In genomic region chr8:70538633-70539076, GRCm38 (mm10) we compare ENCODE assay signal across 8 mouse cellular contexts. TPM values are rescaled to one million over a fixed set of nuclear protein-coding genes. Genes with fewer than 3 reads are reported as not detected.
DNase-seq lines count a peak whose midpoint lies in the region; ATAC-seq and TF ChIP-seq lines count a peak whose summit lies in the region.

No protein-coding gene starts in this region.

- H3K4me3 ChIP-seq in bone marrow, adult 2 months (replicated peaks; ENCODE audit: control insufficient read depth, low read depth, low read length) = peak overlapping the region; percentile 70
- peak overlapping the region; percentile 91 for H3K4me3 ChIP-seq in embryonic facial prominence, embryonic 15.5 days (replicated peaks)

- peak; percentile 84 for ATAC-seq in embryonic facial prominence, embryonic 15.5 days (ENCODE audit: insufficient number of reproducible peaks, low FRiP score, low TSS enrichment, low read depth)
- ATAC-seq in monocyte, adult 5-6 weeks (replicated peaks; ENCODE audit: insufficient number of reproducible peaks, low FRiP score, low TSS enrichment, poor library complexity, severe bottlenecking) = peak; percentile 70

- peaks cover 7% of the 10 kb centered on the region for H3K4me1 ChIP-seq in bone marrow, adult 2 months (ENCODE audit: control insufficient read depth, insufficient read depth, low read length)
- peaks cover 28% of the 10 kb centered on the region for H3K4me1 ChIP-seq in embryonic facial prominence, embryonic 15.5 days

- peak overlapping the region; percentile 80 for H3K4me2 ChIP-seq in embryonic facial prominence, embryonic 15.5 days (replicated peaks)

- H3K9me3 ChIP-seq in embryonic facial prominence, embryonic 15.5 days (replicated peaks) = no peaks in the 10 kb centered on the region

- under 1% methylated on average over 32 of the region's 32 CpGs for WGBS in bone marrow, adult 2 months
- under 1% methylated on average over 32 of the region's 32 CpGs for WGBS in embryonic facial prominence, embryonic 15.5 days

- DNase-seq in 416B (ENCODE audit: low read depth) (peak; percentile 99), liver (peak; percentile 100)
- peak; percentile 99 for DNase-seq in heart, adult 8-10 months (ENCODE audit: low spot score)
- DNase-seq in kidney, adult 9 months = peak; percentile 100
- DNase-seq in spleen, postnatal 4 days (ENCODE audit: low spot score in 2 of 2) = peak; percentile 100

- H3K27ac ChIP-seq in bone marrow, adult 2 months (ENCODE audit: control insufficient read depth, insufficient read depth, low read depth, low read length, poor library complexity) = peak overlapping the region; percentile 85
- H3K27ac ChIP-seq in embryonic facial prominence, embryonic 15.5 days (replicated peaks) = peak overlapping the region; percentile 98

- no peak for TF ChIP-seq CTCF in bone marrow, adult 2 months (IDR thresholded peaks at IDR 0.05; ENCODE audit: control insufficient read depth, insufficient read depth, low read length)

- TF ChIP-seq POLR2A in bone marrow, adult 2 months (IDR thresholded peaks at IDR 0.05; ENCODE audit: borderline replicate concordance, control insufficient read depth, low read depth, low read length) = no peak

- H3K9ac ChIP-seq in embryonic facial prominence, embryonic 15.5 days = peak overlapping the region; percentile 31

- peaks cover 38% of the 10 kb centered on the region for H3K36me3 ChIP-seq in embryonic facial prominence, embryonic 15.5 days

- no peaks in the 10 kb centered on the region for H3K27me3 ChIP-seq in embryonic facial prominence, embryonic 15.5 days

RNA-seq across cellular contexts. Expression of gene Ell, which starts 0.6 kb away (rescaled TPM):
- polyA plus RNA-seq in bone marrow, adult 2 months (2011; ENCODE audit: insufficient read depth, insufficient read length, low replicate concordance, missing spikeins) = 11.9 and 17.8 TPM in 2 replicates
- 19.6 and 22.7 TPM in 2 replicates for polyA plus RNA-seq in embryonic facial prominence, embryonic 15.5 days (2015; fragmentation: Nextera tagmentation; extraction: Ambion mirVana)
- 10 to 100 TPM in 3 of 4 experiments, 1 to 10 TPM in 1; 9.3 to 12.4 (median 10.6) TPM for total RNA-seq in heart, adult 8-10 months (2022)
- total RNA-seq in monocyte, adult 5-6 weeks (2017) = 13.9 to 16.9 TPM (median 15.1 TPM) in 3 replicates

RNA-seq across cellular contexts. Expression of gene Kxd1, which starts 10.9 kb away (rescaled TPM):
- 29.0 and 41.3 TPM in 2 replicates for polyA plus RNA-seq in bone marrow, adult 2 months (2011; ENCODE audit: insufficient read depth, insufficient read length, low replicate concordance, missing spikeins)
- polyA plus RNA-seq in embryonic facial prominence, embryonic 15.5 days (2015; fragmentation: Nextera tagmentation; extraction: Ambion mirVana) = 57.7 and 59.1 TPM in 2 replicates
- total RNA-seq in heart, adult 8-10 months (2022) = 100 to 1,000 TPM in 3 of 4 experiments, 10 to 100 TPM in 1; 97.9 to 114 (median 103) TPM
- total RNA-seq in monocyte, adult 5-6 weeks (2017) = 63.0 to 84.2 TPM (median 67.0 TPM) in 3 replicates

RNA-seq across cellular contexts. Expression of gene Fkbp8, which starts 11.1 kb away (rescaled TPM):
- polyA plus RNA-seq in bone marrow, adult 2 months (2011; ENCODE audit: insufficient read depth, insufficient read length, low replicate concordance, missing spikeins) = 98.7 and 181 TPM in 2 replicates
- polyA plus RNA-seq in embryonic facial prominence, embryonic 15.5 days (2015; fragmentation: Nextera tagmentation; extraction: Ambion mirVana) = 310 and 324 TPM in 2 replicates
- 100 to 1,000 TPM; 135 to 145 (median 137) TPM for total RNA-seq in heart, adult 8-10 months (2022)
- total RNA-seq in monocyte, adult 5-6 weeks (2017) = 147 to 174 TPM (median 173 TPM) in 3 replicates

RNA-seq across cellular contexts. Expression of gene Uba52, which starts 28.1 kb away (rescaled TPM):
- 961 and 1,100 TPM in 2 replicates for polyA plus RNA-seq in bone marrow, adult 2 months (2011; ENCODE audit: insufficient read depth, insufficient read length, low replicate concordance, missing spikeins)
- polyA plus RNA-seq in embryonic facial prominence, embryonic 15.5 days (2015; fragmentation: Nextera tagmentation; extraction: Ambion mirVana) = 940 and 1,016 TPM in 2 replicates
- total RNA-seq in heart, adult 8-10 months (2022) = 1,000 to 10,000 TPM; 1,436 to 1,703 (median 1,558) TPM
- total RNA-seq in monocyte, adult 5-6 weeks (2017) = 1,178 to 1,886 TPM (median 1,315 TPM) in 3 replicates

RNA-seq across cellular contexts. Expression of gene Rex1bd, which starts 32.1 kb away (rescaled TPM):
- 46.9 and 63.6 TPM in 2 replicates for polyA plus RNA-seq in bone marrow, adult 2 months (2011; ENCODE audit: insufficient read depth, insufficient read length, low replicate concordance, missing spikeins)
- polyA plus RNA-seq in embryonic facial prominence, embryonic 15.5 days (2015; fragmentation: Nextera tagmentation; extraction: Ambion mirVana) = 155 and 174 TPM in 2 replicates
- total RNA-seq in heart, adult 8-10 months (2022) = 100 to 1,000 TPM; 118 to 133 (median 124) TPM
- total RNA-seq in monocyte, adult 5-6 weeks (2017) = 16.6 to 32.7 TPM (median 26.1 TPM) in 3 replicates

Comparison
In these comparisons a context has a peak if more than half of its experiments do, and no peak if none do; other contexts are left out.
1. Peak in every context shown above with its lines: DNase-seq, ATAC-seq, H3K4me3 ChIP-seq and H3K27ac ChIP-seq.